Mouse (Mus musculus) stomach, postnatal 0 days (tissue): ENCODE results near the gene Rps12.

ENCODE experiments used
- CTCF ChIP-seq: IDR thresholded peaks from 2 replicates; pipeline ENCODE4 v1.5.1; 2016; ENCODE audit warnings: antibody characterized with exemption, low read depth, mild to moderate bottlenecking, moderate library complexity
- EP300 ChIP-seq: optimal IDR thresholded peaks from 2 replicates; pipeline ENCODE3; 2016; ENCODE audit warnings: antibody characterized with exemption

GRCm38 (mm10) chr10:23784121-23784520 lies 3.0 kb downstream of the Rps12 start:
- TF ChIP-seq CTCF: no peak
- TF ChIP-seq EP300: no peak
